In the genomic region with DNA sequence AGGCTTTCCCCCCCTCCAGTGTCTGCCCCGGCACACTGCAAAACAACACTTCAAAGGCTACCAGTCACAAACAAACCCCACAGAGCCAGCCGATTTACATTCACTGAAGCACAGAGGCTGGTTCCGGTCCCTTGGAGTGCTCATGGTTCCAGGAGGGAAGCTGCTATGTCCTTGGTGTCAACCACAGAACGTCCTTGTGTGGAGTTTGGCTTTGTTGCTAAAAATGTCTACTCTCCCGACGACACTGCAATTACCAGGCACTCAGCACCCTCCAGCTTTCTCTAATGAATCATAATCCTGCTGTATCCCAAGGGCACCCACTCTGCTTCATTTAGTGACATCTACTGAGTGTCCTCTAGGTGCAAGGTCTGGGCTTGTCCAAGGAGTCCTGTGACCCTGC, we compare ENCODE assay signal across 19 mouse cellular contexts. TPM values are rescaled to one million over a fixed set of nuclear protein-coding genes. Genes with fewer than 3 reads are reported as not detected.
A peak's percentile ranks its signal among the peaks of the same experiment; 100 is the strongest.
DNase-seq lines count a peak whose midpoint lies in the region; ATAC-seq and TF ChIP-seq lines count a peak whose summit lies in the region.
"Had no signal": no experiment of that assay in that cellular context is flagged by ENCODE, and none has a peak within 500 bp of the region (broad histone marks: within the 10 kb centered on the region; RNA-seq: fewer than 3 reads in every experiment).

No protein-coding gene starts in this region.

- no peak for ATAC-seq in heart, embryonic 12.5 days (ENCODE audit: insufficient number of reproducible peaks, low FRiP score)
- ATAC-seq in neural tube, embryonic 13.5 days (ENCODE audit: low read depth): no peak
- ATAC-seq: CD4-positive, CD25-positive, alpha-beta regulatory T cell, adult 4 months; forebrain, embryonic 16.5 days; liver, postnatal 0 days had no signal

- DNase-seq in adrenal gland, adult (ENCODE audit: inconsistent age in 2 of 2, low spot score in 1 of 2): peak; percentile 68 to 85
- no peak for DNase-seq in adrenal gland, postnatal 4 days (ENCODE audit: low spot score in 2 of 2)
- DNase-seq in heart, postnatal 10 days: no peak
- DNase-seq in neural tube, embryonic 10.5 days (ENCODE audit: extremely low spot score, low spot score): no peak
- DNase-seq in T-cell, adult 2 months (ENCODE audit: low spot score): no peak
- DNase-seq: cerebellum, adult 9-11 months; heart, adult 11 months; liver; liver, postnatal 0 days; lung, postnatal 4 days; thymus, postnatal 36 days had no signal

- H3K9me3 ChIP-seq in heart, embryonic 12.5 days (replicated peaks): no peaks in the 10 kb centered on the region
- H3K9me3 ChIP-seq in neural tube, embryonic 13.5 days: no peaks in the 10 kb centered on the region
- H3K9me3 ChIP-seq: midbrain, embryonic 10.5 days had no signal

- H3K27me3 ChIP-seq in heart, embryonic 12.5 days (replicated peaks): 0 out of 2 replicates have a peak, but pooled peaks cover 5% of the 10 kb centered on the region
- H3K27me3 ChIP-seq in neural tube, embryonic 13.5 days: no peaks in the 10 kb centered on the region

- no peak overlapping the region for H3K9ac ChIP-seq in heart, embryonic 12.5 days
- no peak overlapping the region for H3K9ac ChIP-seq in neural tube, embryonic 13.5 days
- H3K9ac ChIP-seq: liver, postnatal 0 days had no signal

- no peak overlapping the region for H3K4me3 ChIP-seq in heart, embryonic 12.5 days
- no peak overlapping the region for H3K4me3 ChIP-seq in neural tube, embryonic 13.5 days
- peak overlapping the region; percentile 9; the same call in 1 of the 2 replicates for H3K4me3 ChIP-seq in olfactory bulb, adult 2 months (ENCODE audit: insufficient read depth, low read depth, low read length)
- H3K4me3 ChIP-seq: midbrain, embryonic 10.5 days had no signal

- H3K4me2 ChIP-seq in heart, embryonic 12.5 days: peak overlapping the region; percentile 25; the same call in 1 of the 2 replicates
- peak overlapping the region; percentile 4; the same call in 1 of the 2 replicates for H3K4me2 ChIP-seq in neural tube, embryonic 13.5 days

- 9% methylated on average over 6 of the region's 6 CpGs for WGBS in heart, embryonic 12.5 days
- WGBS in neural tube, embryonic 13.5 days: 8% methylated on average over 6 of the region's 6 CpGs
- 5% methylated on average over 6 of the region's 6 CpGs for WGBS in olfactory bulb, adult 2 months

- intact Hi-C loops in heart, postnatal 10 days (cut with DNase I): no loop called here

- no peak for TF ChIP-seq POLR2A in olfactory bulb, adult 2 months (IDR thresholded peaks at IDR 0.05; ENCODE audit: insufficient read depth, low read depth, low read length)

- peaks cover 7% of the 10 kb centered on the region for H3K4me1 ChIP-seq in heart, embryonic 12.5 days (replicated peaks)
- peaks cover 68% of the 10 kb centered on the region for H3K4me1 ChIP-seq in neural tube, embryonic 13.5 days (replicated peaks)
- peaks cover 33% of the 10 kb centered on the region for H3K4me1 ChIP-seq in olfactory bulb, adult 2 months (ENCODE audit: control insufficient read depth, insufficient read depth, low read length)

- no peaks in the 10 kb centered on the region for H3K36me3 ChIP-seq in heart, embryonic 12.5 days
- H3K36me3 ChIP-seq in neural tube, embryonic 13.5 days: peaks cover 14% of the 10 kb centered on the region; the same call in 1 of the 2 replicates
- H3K36me3 ChIP-seq: G1E; midbrain, embryonic 10.5 days had no signal

- H3K27ac ChIP-seq in heart, embryonic 12.5 days (ENCODE audit: poor library complexity, severe bottlenecking): no peak overlapping the region
- no peak overlapping the region for H3K27ac ChIP-seq in neural tube, embryonic 13.5 days (replicated peaks)
- H3K27ac ChIP-seq in olfactory bulb, adult 2 months (ENCODE audit: insufficient read depth, low read depth, low read length): peak overlapping the region; percentile 80
- H3K27ac ChIP-seq: midbrain, embryonic 10.5 days had no signal

- no peak for TF ChIP-seq CTCF in olfactory bulb, adult 2 months (IDR thresholded peaks at IDR 0.05; ENCODE audit: insufficient read depth, low read depth, low read length)

RNA-seq across cellular contexts. Expression of a gene that starts 18.5 kb away (rescaled TPM):
- 1 to 10 TPM; 1.9 to 2.9 TPM for total RNA-seq in adrenal gland, postnatal 4 days (2021)
- 0.54 and 0.70 TPM in 2 replicates for polyA plus RNA-seq in heart, embryonic 12.5 days (2016; fragmentation: Nextera tagmentation; extraction: Ambion mirVana)
- 1 to 10 TPM in 1 of 2 experiments, under 1 TPM in 1; 0.87 to 1.2 TPM for total RNA-seq in heart, postnatal 10 days (2021)
- 38.6 and 43.3 TPM in 2 replicates for polyA plus RNA-seq in neural tube, embryonic 13.5 days (2015; fragmentation: Nextera tagmentation; extraction: Ambion mirVana)
- polyA plus RNA-seq in olfactory bulb, adult 2 months (2012; ENCODE audit: insufficient read depth, insufficient read length, low replicate concordance, missing spikeins): not detected in 2 replicates
- polyA plus RNA-seq: CD4-positive, CD25-positive, alpha-beta regulatory T cell, adult 4 months; G1E; liver, postnatal 0 days; testis, adult 2 months had no signal

Comparison
In these comparisons a context has a peak if more than half of its experiments do, and no peak if none do; other contexts are left out.
1. DNase-seq: peak in adrenal gland, adult (2 of 2); none in adrenal gland, postnatal 4 days (0 of 2), heart, postnatal 10 days (0 of 2), neural tube, embryonic 10.5 days (single experiment) and T-cell, adult 2 months (single experiment).